Mouse (Mus musculus) ES-E14 (cell line): ENCODE results near the gene Afap1.

Experiments used
- CHD2 ChIP-seq: IDR thresholded peaks from 2 replicates; pipeline ENCODE4 v1.6.1; 2014; ENCODE audit warnings: mild to moderate bottlenecking, low read depth, low read length, inconsistent platforms
- HCFC1 ChIP-seq: IDR thresholded peaks from 2 replicates; pipeline ENCODE4 v1.6.1; 2012; ENCODE audit warnings: low read length, inconsistent platforms, borderline replicate concordance; ENCODE audit not compliant: insufficient read depth
- MAFK ChIP-seq: IDR thresholded peaks from 2 replicates; pipeline ENCODE4 v1.6.1; 2014; ENCODE audit warnings: mild to moderate bottlenecking, low read depth, low read length, inconsistent platforms; ENCODE audit not compliant: insufficient read depth
- ZC3H11A ChIP-seq: IDR thresholded peaks from 2 replicates; pipeline ENCODE4 v1.6.1; 2012; ENCODE audit warnings: low read depth, mild to moderate bottlenecking, inconsistent platforms, low read length, borderline replicate concordance
- ZNF384 ChIP-seq: IDR thresholded peaks from 2 replicates; pipeline ENCODE4 v1.6.1; 2012; ENCODE audit warnings: low read depth, low read length, inconsistent platforms

- TF ChIP-seq MAFK = no peak
- no peak for TF ChIP-seq CHD2
- TF ChIP-seq ZC3H11A = no peak
- TF ChIP-seq ZNF384 = no peak
- TF ChIP-seq HCFC1 = no peak
These were observed 97.0 kb downstream of the Afap1 start for GRCm38 (mm10) chr5:35989986-35990735.
